Mouse (Mus musculus): ENCODE measurements at regions not wholly inside any gene's neighbourhood (a gene's known extent, or its start where the extent isn't known, plus 50 kb on each side); places are given as distances from the start of the nearest gene placed in this dataset.

DNA sequence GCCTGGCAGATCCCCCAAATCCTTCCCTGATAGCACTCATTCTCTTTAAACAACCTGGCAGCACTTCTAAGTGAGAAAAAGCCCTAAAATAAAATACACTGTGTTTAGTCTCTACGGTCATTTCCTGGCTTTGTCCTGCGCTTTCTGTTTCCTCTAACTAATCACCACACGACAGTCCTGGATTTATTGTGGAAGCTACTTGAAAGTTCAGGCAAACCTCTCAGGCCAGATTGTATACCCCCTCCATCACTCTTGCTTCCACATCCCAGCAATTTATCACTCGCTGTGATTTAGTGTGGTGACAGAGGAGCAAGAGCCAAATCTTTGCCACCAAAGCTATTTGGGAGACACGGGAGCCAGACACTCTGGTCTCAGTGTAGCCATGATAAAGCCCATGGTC, 221.0 kb upstream of the Slc24a2 start:
- Histone ChIP-seq H3K4me2 (no peak overlapping the region), H3K27ac (no peak overlapping the region), H3K9ac (no peak overlapping the region), H3K27me3 (no peaks in the 10 kb centered on the region), H3K4me3 (no peak overlapping the region), H3K36me3 (no peaks in the 10 kb centered on the region), H3K4me1 (0 out of 2 replicates have a peak, but pooled peaks cover 3% of the 10 kb centered on the region), H3K9me3 (no peaks in the 10 kb centered on the region)
- 18% methylated on average over 5 of the region's 5 CpGs for WGBS
- ATAC-seq (ENCODE audit: insufficient number of reproducible peaks, low FRiP score, low TSS enrichment, low read depth), result no peak

DNA sequence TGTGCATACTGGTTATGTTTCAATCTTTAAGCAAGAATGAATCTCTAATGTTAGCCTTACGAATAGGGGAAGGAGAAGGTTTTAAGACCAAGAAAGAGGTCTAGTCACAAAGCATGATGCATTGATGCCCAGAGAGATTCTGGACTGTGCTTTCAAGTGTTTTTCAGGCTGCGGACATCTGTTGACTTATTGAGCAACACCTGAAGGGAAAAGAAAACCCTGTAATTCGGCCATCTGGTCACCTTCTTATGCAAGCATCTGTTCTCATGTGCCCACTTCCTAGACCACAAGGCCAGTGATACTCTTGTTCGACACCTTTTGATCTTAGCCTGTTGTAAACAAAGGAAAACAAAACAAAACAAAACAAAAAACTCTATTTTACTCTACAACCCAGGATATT, 218.1 kb upstream of the Slc24a2 start:
- Histone ChIP-seq H3K27ac (no peak overlapping the region), H3K4me3 (no peak overlapping the region), H3K4me2 (no peak overlapping the region), H3K27me3 (no peaks in the 10 kb centered on the region), H3K36me3 (no peaks in the 10 kb centered on the region), H3K9me3 (no peaks in the 10 kb centered on the region), H3K9ac (no peak overlapping the region), H3K4me1 (0 out of 2 replicates have a peak, but pooled peaks cover 3% of the 10 kb centered on the region)
- ATAC-seq (ENCODE audit: insufficient number of reproducible peaks, low FRiP score, low TSS enrichment, low read depth), result no peak
- WGBS, result 57% methylated on average over 4 of the region's 4 CpGs

DNA sequence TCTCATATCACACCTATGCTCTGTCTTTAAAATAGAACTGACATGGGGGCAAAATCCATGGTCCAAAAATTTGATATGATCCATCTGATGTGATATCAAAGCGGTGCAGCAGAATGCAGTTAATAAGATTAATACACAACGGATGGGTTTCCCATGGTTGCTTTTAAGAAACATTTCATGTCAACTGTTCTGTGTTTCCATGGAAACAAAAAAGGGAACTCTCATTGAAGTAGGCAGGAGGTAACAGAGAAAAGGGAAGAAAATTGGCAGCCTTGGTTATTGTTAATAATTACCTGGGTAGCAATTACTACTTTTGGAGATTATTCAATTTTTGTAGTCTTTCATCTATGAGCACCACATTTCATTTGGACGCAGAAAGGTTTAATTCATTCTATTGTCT, 216.6 kb upstream of the Slc24a2 start:
- no peak for ATAC-seq (ENCODE audit: insufficient number of reproducible peaks, low FRiP score, low TSS enrichment, low read depth)
- no peak overlapping the region for H3K4me2 ChIP-seq
- H3K4me1 ChIP-seq, result 0 out of 2 replicates have a peak, but pooled peaks cover 3% of the 10 kb centered on the region
- H3K36me3 ChIP-seq, result no peaks in the 10 kb centered on the region
- H3K27ac ChIP-seq, result no peak overlapping the region
- no peak overlapping the region for H3K4me3 ChIP-seq
- no peak overlapping the region for H3K9ac ChIP-seq
- 85% methylated on average over 3 of the region's 3 CpGs for WGBS
- H3K9me3 ChIP-seq, result no peaks in the 10 kb centered on the region
- H3K27me3 ChIP-seq, result no peaks in the 10 kb centered on the region

DNA sequence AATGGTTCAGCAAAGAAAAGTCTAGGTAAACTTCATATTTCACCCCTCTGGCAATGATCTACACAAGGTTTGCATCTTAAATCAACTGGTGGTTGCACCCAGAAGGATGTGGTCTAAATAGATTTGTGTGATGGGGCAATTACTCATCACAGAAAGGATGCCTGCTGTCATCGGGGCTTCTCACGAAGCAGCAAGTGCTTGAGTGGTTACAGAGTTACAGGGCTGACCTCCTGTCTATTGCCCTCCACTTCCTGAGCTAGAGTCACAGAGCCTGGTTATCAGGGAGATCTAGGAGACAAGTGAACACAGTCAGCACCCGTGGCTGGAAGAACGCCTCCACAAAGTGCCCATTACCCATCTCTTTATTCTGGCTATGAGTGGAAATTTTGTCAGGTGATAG, 203.9 kb upstream of the Slc24a2 start:
- Histone ChIP-seq H3K4me2 (no peak overlapping the region), H3K9me3 (no peaks in the 10 kb centered on the region), H3K4me3 (no peak overlapping the region), H3K9ac (no peak overlapping the region), H3K36me3 (no peaks in the 10 kb centered on the region), H3K4me1 (no peaks in the 10 kb centered on the region), H3K27me3 (no peaks in the 10 kb centered on the region), H3K27ac (no peak overlapping the region)
- ATAC-seq (ENCODE audit: insufficient number of reproducible peaks, low FRiP score, low TSS enrichment, low read depth), result no peak
- 42% methylated on average over 4 of the region's 4 CpGs for WGBS

DNA sequence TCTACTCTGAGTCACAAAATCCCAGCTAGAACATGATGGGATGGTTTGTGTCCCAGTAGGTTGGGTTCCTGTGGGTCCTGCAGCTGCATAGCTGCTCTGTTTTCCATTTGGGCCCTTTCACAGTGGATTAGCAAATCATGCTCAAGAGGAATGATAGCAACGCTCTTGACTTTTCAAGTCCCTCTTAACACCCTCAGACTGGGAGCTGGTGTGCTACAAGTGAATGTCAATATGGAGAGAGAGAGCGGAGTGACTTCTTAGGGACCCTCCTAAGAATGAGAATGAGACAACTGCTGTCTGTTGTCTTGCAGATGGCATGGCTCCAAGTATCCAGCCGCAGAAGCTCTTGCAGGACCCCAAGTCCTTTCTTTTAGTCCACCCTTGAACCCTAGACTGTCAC, 198.1 kb upstream of the Slc24a2 start:
- no peak overlapping the region for H3K4me3 ChIP-seq
- no peak overlapping the region for H3K4me2 ChIP-seq
- 84% methylated on average over 3 of the region's 3 CpGs for WGBS
- no peaks in the 10 kb centered on the region for H3K27me3 ChIP-seq
- no peak overlapping the region for H3K27ac ChIP-seq
- no peaks in the 10 kb centered on the region for H3K4me1 ChIP-seq
- ATAC-seq (ENCODE audit: insufficient number of reproducible peaks, low FRiP score, low TSS enrichment, low read depth), result no peak
- H3K36me3 ChIP-seq, result no peaks in the 10 kb centered on the region
- H3K9ac ChIP-seq, result no peak overlapping the region
- H3K9me3 ChIP-seq, result no peaks in the 10 kb centered on the region

DNA sequence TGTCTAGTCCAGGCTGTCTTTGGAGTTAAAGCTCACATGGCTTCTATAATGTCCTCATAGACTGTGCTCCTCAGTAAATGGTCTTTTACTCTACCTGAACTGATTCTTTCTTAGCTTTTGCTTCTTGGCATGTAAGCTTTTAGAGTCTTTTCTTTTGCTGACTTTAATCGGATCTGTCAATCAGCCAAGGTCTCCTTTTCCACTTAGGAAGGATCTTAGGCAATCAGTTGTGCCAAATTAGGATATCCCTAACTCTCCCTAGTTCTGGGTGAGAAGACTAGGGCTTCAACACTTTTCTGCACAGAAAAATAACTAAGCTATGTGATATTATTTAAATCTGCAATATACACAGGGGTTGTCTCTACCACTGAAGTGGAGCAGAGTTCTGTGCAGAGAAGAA, 193.8 kb upstream of the Slc24a2 start:
- no peak overlapping the region for H3K27ac ChIP-seq

DNA sequence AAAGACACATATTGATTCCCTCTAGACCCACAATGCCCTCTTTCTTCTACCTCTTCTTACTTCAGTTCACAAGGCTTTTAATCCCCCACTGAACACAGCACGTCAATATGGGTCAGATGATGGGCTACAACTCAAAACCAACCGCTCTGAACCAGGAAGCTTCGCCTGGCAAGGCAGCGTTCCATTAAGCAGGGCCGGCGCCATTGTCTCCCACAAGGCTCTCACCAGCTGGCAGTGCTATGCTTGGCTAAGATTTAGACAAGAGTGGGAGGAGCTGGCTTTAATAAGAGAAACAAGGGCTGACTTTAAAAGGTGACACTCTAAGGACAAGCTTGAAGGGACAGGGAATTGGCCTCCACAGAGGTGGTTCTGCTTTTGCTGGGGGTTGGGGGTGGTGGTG, 192.3 kb upstream of the Slc24a2 start:
- Histone ChIP-seq H3K9me3 (no peaks in the 10 kb centered on the region), H3K4me2 (no peak overlapping the region), H3K27me3 (peaks cover 3% of the 10 kb centered on the region; the same call in 1 of the 2 replicates), H3K27ac (no peak overlapping the region), H3K9ac (no peak overlapping the region), H3K4me1 (peaks cover 5% of the 10 kb centered on the region; the same call in 1 of the 2 replicates), H3K4me3 (no peak overlapping the region), H3K36me3 (no peaks in the 10 kb centered on the region)
- 66% methylated on average over 6 of the region's 6 CpGs for WGBS
- ATAC-seq (ENCODE audit: insufficient number of reproducible peaks, low FRiP score, low TSS enrichment, low read depth), result no peak

More for the DNA sequence above, 193.8 kb upstream of the Slc24a2 start:
- no peaks in the 10 kb centered on the region for H3K9me3 ChIP-seq
- ATAC-seq (ENCODE audit: insufficient number of reproducible peaks, low FRiP score, low TSS enrichment, low read depth), result no peak
- H3K4me3 ChIP-seq, result no peak overlapping the region
- H3K36me3 ChIP-seq, result no peaks in the 10 kb centered on the region
- H3K4me2 ChIP-seq, result no peak overlapping the region
- peaks cover 3% of the 10 kb centered on the region; the same call in 1 of the 2 replicates for H3K27me3 ChIP-seq
- peaks cover 5% of the 10 kb centered on the region; the same call in 1 of the 2 replicates for H3K4me1 ChIP-seq
- no peak overlapping the region for H3K9ac ChIP-seq
- 85% methylated on average over 1 of the region's 1 CpGs for WGBS

DNA sequence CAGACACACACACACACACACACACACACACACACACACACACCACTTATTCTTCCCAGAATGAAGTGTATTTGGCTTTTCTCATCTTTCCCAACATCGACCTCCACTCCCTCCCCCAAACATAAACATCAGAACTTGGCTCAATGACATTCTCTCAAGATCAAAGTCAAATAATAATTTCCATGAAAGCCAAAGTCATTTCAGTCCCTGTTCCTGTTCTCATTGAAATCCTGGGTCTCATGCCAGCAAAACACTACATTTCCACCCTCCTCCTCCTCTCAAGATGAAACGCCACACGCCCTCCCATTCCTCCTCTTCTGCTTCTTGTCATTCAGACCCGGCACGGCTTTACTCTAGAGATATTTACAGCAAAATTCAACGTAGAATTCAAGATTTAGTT, 173.1 kb upstream of the Slc24a2 start:
- Histone ChIP-seq H3K4me2 (no peak overlapping the region), H3K4me3 (no peak overlapping the region), H3K27me3 (no peaks in the 10 kb centered on the region), H3K9ac (no peak overlapping the region), H3K4me1 (peaks cover 11% of the 10 kb centered on the region), H3K27ac (no peak overlapping the region), H3K36me3 (no peaks in the 10 kb centered on the region), H3K9me3 (no peaks in the 10 kb centered on the region)
- ATAC-seq (ENCODE audit: insufficient number of reproducible peaks, low FRiP score, low TSS enrichment, low read depth), result no peak
- WGBS, result 31% methylated on average over 6 of the region's 6 CpGs

DNA sequence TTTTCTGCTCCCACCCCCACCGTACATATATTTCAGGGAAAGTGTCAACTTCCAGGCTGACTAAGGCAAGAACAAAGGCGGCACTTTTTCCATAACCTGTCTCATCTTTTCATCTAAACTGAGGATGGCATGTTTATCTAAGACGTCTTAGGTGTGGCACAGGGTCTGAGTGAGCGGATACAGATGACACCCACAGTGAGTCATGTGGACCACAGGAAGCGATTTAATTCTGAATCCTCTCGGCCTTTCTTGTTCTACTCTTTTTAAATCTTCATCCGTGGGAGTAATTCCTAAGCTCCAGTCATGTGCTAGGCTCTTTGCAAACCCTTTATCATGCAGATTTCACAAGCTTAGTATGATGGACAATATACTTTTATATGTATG, 171.9 kb upstream of the Slc24a2 start:
- Histone ChIP-seq H3K9me3 (no peaks in the 10 kb centered on the region), H3K36me3 (no peaks in the 10 kb centered on the region), H3K9ac (no peak overlapping the region), H3K4me3 (no peak overlapping the region), H3K27ac (no peak overlapping the region), H3K4me2 (peak overlapping the region; percentile 28), H3K4me1 (peaks cover 11% of the 10 kb centered on the region), H3K27me3 (no peaks in the 10 kb centered on the region)
- no peak for ATAC-seq (ENCODE audit: insufficient number of reproducible peaks, low FRiP score, low TSS enrichment, low read depth)
- WGBS, result 69% methylated on average over 7 of the region's 7 CpGs

DNA sequence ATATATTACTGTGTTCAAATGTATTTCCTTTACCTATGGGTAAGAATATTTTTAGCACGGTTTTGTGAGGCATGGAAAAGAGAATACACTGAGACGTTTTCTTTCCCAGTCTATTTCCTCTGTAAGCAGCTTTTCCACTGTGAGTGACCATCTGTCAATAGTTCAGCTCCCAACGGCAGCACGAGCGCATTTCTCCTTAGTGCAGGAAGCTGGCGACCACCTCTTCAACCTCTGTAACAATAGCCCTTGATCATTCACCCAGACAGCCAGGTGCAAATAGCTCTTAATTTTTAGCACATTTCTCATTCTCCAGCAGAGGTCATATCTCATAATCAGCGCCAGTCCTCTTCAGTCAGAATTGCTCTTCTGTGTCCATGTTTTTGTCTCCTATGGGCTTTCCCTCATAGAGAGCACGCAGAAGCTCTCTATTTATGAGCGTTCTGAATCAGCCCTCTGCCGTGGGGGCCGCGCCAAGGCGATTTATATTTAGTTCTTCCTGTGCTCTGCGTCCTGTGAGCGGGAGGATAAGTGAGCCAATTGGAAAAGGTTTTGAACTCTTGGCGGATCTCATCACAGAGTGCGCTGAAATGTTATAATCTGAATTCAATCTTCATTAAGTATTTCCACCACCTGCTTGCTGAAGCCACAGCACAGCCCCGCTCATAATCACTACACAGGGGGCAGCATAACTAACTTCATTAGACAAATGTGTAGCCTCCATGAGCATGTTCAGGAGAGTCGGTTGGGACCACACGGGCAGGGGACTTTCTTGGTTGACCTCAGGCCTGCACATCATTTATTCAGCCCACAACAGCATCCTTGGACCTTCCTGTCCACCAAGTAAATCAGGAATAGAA, 171.3 kb upstream of the Slc24a2 start:
- Histone ChIP-seq H3K4me3 (no peak overlapping the region), H3K4me1 (peaks cover 11% of the 10 kb centered on the region), H3K36me3 (no peaks in the 10 kb centered on the region), H3K9ac (no peak overlapping the region), H3K27ac (peak overlapping the region; percentile 27; the same call in 1 of the 2 replicates), H3K4me2 (peak overlapping the region; percentile 28), H3K9me3 (no peaks in the 10 kb centered on the region), H3K27me3 (no peaks in the 10 kb centered on the region)
- 25% methylated on average over 20 of the region's 20 CpGs for WGBS
- peak; percentile 19; the same call in 1 of the 2 replicates for ATAC-seq (ENCODE audit: insufficient number of reproducible peaks, low FRiP score, low TSS enrichment, low read depth)

DNA sequence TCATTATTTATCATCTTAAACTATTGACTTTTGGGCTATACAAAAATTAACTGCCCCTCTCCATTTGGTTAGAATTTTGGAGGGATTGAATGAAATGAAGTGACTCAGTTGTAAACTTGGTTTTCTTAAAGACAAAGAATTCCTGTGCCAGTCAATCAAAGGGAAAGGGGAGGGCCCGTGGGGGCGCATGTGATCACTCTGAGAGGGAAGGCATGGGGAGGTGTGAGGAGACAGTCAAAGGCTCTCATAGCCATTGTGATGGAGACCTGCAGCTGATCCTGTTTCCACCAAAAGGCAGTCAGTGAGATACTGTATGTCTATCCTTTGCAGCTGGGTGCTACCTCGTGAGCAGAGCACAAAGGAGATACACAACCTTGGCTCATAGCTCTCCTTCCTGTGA, 156.6 kb upstream of the Slc24a2 start:
- H3K27ac ChIP-seq, result no peak overlapping the region
- no peak overlapping the region for H3K9ac ChIP-seq
- peaks cover 9% of the 10 kb centered on the region; the same call in 1 of the 2 replicates for H3K4me1 ChIP-seq
- WGBS, result 83% methylated on average over 3 of the region's 3 CpGs
- no peaks in the 10 kb centered on the region for H3K9me3 ChIP-seq
- no peak overlapping the region for H3K4me2 ChIP-seq
- 0 out of 2 replicates have a peak, but pooled peaks cover 9% of the 10 kb centered on the region for H3K27me3 ChIP-seq
- no peak overlapping the region for H3K4me3 ChIP-seq
- no peaks in the 10 kb centered on the region for H3K36me3 ChIP-seq
- no peak for ATAC-seq (ENCODE audit: insufficient number of reproducible peaks, low FRiP score, low TSS enrichment, low read depth)

DNA sequence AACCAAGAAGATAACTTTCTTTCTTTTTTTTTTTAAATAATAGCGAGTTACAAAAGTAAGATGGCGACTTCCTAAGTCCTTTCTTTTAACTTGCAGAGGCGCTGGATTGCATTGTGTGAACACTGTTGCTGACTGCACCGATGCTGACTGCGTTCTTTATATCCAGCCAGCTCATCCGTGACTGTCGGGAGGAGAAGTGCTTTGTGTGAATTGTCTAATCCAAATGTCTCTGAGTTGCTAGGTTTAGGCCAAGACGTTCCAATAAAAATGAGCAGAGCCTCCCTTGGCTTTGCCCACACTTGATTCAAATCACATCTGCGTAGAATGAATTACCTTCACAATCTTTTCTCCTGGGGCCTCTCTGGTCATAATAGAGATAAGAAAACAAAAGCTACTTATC, 156.0 kb upstream of the Slc24a2 start:
- Histone ChIP-seq H3K27me3 (0 out of 2 replicates have a peak, but pooled peaks cover 9% of the 10 kb centered on the region), H3K36me3 (no peaks in the 10 kb centered on the region), H3K4me3 (no peak overlapping the region), H3K27ac (no peak overlapping the region), H3K4me1 (peaks cover 9% of the 10 kb centered on the region; the same call in 1 of the 2 replicates), H3K9ac (no peak overlapping the region), H3K4me2 (no peak overlapping the region), H3K9me3 (no peaks in the 10 kb centered on the region)
- 82% methylated on average over 9 of the region's 9 CpGs for WGBS
- no peak for ATAC-seq (ENCODE audit: insufficient number of reproducible peaks, low FRiP score, low TSS enrichment, low read depth)

Measured in limb, embryonic 15.5 days (tissue).